Mouse (Mus musculus): Measurements from ENCODE around the gene Lpcat3.
"Not testable (repeated sequence)": the region's sequence is repeated elsewhere in the genome, so short reads cannot be mapped to it uniquely, and the experiment has no call there.

Lpcat3 gene

DNA sequence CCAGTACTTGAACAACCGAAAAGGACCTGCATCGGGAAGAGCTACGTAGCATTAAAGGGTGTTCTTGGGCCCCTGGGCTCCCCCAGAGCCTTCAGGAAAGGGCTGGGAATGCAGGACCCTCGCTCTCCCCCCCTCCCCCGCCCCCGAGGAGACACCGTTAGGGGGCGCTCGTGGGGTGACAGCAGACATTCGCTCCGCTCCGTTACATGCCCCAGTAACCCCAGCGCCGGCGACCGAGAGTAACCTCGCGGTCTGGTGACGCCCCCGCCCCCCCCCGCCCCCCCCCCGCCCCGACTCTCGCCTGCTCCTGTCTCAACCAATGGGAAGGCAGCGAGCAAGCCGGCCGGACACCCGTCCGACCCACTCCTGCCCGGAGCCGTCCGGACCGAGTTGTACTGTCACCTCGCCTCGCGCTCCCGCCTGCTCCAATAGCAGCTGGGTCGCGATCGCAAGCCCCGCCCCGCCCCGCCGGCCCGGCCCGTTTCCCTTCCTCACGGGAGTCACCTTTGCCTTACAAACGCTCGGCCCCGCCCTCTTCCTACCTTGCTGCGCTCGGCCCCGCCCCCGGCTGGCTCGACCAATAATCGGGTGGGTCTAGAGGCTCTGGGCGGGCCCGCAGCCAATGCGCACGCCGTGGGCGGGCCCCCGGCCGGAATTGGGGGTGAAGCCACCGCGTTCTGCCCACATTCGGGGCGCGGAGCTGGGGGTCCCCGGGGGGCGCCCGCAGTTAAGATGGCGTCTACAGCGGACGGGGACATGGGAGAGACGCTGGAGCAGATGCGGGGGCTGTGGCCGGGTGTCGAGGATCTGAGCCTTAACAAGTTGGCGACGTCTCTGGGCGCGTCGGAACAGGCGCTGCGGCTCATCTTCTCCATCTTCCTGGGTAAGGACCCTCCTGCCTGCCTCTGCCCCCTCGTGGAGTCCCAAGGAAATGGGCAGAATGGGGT, at the start of gene Lpcat3:
Gene Lpcat3 (plus strand): TSS at position 551 of the 947 bp plus-strand sequence.
- Histone ChIP-seq H3K4me1 (replicated peaks; ENCODE audit: low read depth, low read length) (peaks cover 48% of the 10 kb centered on the region), H3K36me3 (ENCODE audit: insufficient read depth, low read length) (peaks cover 22% of the 10 kb centered on the region), H3K27me3 (ENCODE audit: insufficient read depth, low read length) (no peaks in the 10 kb centered on the region), H3K4me3 (replicated peaks; ENCODE audit: low read length) (peak within 1 kb of the TSS; percentile 92), H3K9me3 (ENCODE audit: low read length) (no peaks in the 10 kb centered on the region)
- peak; percentile 53 for TF ChIP-seq CTCF (conservative IDR thresholded peaks at IDR 0.05; ENCODE audit: low read length)
- TF ChIP-seq NANOG (IDR thresholded peaks at IDR 0.05; ENCODE audit: borderline replicate concordance, low read length), result no peak

DNA sequence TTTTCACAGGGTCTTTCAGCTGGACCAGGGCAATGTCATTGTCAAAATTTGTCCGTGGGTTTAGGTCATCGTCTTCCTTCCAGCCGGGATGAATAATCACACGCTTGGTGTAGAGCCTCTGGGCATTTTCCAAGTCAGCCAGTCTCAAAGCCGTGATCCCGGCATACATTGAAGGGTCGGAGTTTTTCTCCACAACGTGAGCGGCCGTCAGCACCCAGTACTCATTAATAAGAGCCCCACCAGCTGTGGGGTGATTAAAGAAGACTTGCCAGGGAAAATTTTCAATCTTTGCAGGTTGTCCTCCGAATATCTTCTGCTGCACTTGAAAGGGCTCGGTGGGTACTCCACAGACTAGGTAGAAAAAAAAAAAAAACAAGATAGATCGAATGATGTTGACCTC, 37.2 kb upstream of the Lpcat3 start:
- H3K27me3 ChIP-seq (ENCODE audit: insufficient read depth, low read length), result no peaks in the 10 kb centered on the region
- no peak for TF ChIP-seq CTCF (conservative IDR thresholded peaks at IDR 0.05; ENCODE audit: low read length)

DNA sequence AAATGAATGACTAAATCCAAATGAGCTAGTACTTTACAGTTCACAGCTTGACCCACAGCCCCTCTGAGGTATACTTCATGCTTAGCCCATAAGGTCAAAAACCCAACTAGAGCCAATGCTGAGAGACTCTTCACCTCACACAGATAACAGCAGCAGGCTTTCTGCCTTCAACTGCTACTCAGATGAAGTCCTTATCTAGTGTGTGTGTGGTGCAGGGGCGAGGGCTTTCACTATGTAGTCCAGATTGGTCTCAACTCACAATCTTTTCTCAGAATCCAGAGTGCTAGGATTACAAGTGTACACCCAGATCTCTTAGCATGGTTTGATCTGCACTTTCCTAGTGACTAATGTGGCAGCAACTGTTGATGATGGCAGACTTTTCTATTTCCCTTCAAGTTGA, 36.6 kb upstream of the Lpcat3 start:
- H3K9me3 ChIP-seq (ENCODE audit: low read length), result peaks cover 61% of the 10 kb centered on the region
- not testable (repeated sequence) for H3K4me3 ChIP-seq (replicated peaks; ENCODE audit: low read length); H3K36me3 ChIP-seq (ENCODE audit: insufficient read depth, low read length); H3K27me3 ChIP-seq (ENCODE audit: insufficient read depth, low read length); H3K4me1 ChIP-seq (replicated peaks; ENCODE audit: low read depth, low read length)

More for the DNA sequence above, 37.2 kb upstream of the Lpcat3 start:
- H3K4me3 ChIP-seq (replicated peaks; ENCODE audit: low read length), result no peak overlapping the region
- peaks cover 67% of the 10 kb centered on the region for H3K9me3 ChIP-seq (ENCODE audit: low read length)
- H3K4me1 ChIP-seq (replicated peaks; ENCODE audit: low read depth, low read length), result no peaks in the 10 kb centered on the region
- no peaks in the 10 kb centered on the region for H3K36me3 ChIP-seq (ENCODE audit: insufficient read depth, low read length)

DNA sequence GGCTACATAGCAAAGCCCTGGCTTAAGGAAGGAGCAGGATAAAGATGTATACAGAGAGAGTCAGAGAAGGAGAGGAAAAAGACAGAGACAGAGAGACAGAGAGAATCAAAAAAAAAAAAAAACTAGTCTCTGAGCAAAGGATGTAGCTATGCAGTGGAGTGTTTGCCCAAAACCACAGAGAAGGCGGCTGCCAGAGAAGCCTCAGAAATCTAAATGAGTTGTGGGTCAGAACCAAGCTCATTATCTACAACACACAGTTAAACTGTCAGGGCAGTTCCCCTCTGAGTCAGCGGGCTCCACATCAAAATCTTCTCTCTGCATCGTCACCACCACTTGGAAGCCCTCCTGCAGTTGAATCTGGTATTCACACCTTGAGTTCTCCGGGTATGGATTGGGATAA, 32.1 kb upstream of the Lpcat3 start:
- TF ChIP-seq CTCF (conservative IDR thresholded peaks at IDR 0.05; ENCODE audit: low read length) (no peak), NANOG (IDR thresholded peaks at IDR 0.05; ENCODE audit: borderline replicate concordance, low read length) (no peak), POU5F1 (IDR thresholded peaks at IDR 0.05; ENCODE audit: borderline replicate concordance, low read length) (no peak)
- Histone ChIP-seq H3K36me3 (ENCODE audit: insufficient read depth, low read length) (no peaks in the 10 kb centered on the region), H3K9me3 (ENCODE audit: low read length) (peaks cover 17% of the 10 kb centered on the region), H3K4me3 (replicated peaks; ENCODE audit: low read length) (no peak overlapping the region), H3K27me3 (ENCODE audit: insufficient read depth, low read length) (no peaks in the 10 kb centered on the region), H3K4me1 (replicated peaks; ENCODE audit: low read depth, low read length) (no peaks in the 10 kb centered on the region)

DNA sequence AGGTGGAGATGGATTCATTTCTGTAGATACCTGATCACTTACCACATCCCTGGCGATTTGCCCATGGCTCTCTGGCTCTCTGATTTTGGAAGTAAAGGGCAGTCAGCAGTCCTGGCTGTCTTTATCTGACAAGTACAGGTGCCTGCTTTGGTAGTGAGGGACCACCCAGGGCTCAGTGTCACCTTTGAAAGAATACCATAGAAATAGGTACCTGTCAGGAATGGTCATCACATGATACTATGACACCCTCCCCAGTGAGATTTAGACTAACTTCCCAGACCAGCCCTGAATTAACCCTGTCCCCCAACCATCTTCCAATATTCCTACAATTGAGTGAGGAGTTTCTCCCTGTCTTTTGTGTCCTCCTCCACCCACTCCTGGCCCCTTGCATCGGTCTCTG, 26.8 kb upstream of the Lpcat3 start, which contains the start of gene C1s2:
Gene C1s2 (minus strand): TSS at position 101 of the 400 bp plus-strand sequence.
- H3K4me1 ChIP-seq (replicated peaks; ENCODE audit: low read depth, low read length); H3K36me3 ChIP-seq (ENCODE audit: insufficient read depth, low read length); H3K9me3 ChIP-seq (ENCODE audit: low read length); H3K27me3 ChIP-seq (ENCODE audit: insufficient read depth, low read length); H3K4me3 ChIP-seq (replicated peaks; ENCODE audit: low read length): not testable (repeated sequence)

DNA sequence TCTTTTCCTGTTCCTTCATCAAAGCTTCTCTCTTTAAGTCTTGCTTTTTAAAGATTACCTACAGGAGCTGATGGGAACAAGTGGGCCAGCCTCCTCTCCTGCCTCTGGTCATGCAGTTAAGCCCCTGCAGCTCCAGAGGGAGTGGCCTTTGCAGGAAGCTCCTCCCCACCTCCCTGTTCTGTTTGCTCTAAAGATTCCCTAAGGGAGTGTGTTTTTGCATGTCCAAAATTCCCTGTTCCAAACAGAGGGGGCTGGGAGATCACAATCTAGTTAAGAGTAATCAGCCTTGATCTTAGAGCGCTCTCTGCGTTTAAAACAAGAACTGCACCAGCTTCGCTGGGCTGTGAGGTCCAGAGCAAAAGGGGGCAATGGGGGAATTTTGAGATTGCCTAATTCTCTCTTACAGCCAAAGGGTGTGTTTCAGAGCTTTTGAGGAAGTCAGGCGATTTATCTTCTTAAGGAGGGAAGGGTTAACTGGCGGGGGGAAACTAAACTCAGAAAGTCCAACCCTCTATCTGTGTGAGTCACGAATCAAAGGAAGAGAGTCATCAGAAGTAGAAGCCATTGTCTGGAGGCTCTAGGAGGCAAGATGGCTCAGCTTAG, 25.9 kb upstream of the Lpcat3 start:
- H3K4me1 ChIP-seq (replicated peaks; ENCODE audit: low read depth, low read length); H3K27me3 ChIP-seq (ENCODE audit: insufficient read depth, low read length); H3K36me3 ChIP-seq (ENCODE audit: insufficient read depth, low read length); H3K9me3 ChIP-seq (ENCODE audit: low read length); H3K4me3 ChIP-seq (replicated peaks; ENCODE audit: low read length): not testable (repeated sequence)
- TF ChIP-seq CTCF (conservative IDR thresholded peaks at IDR 0.05; ENCODE audit: low read length), result peak; percentile 37

DNA sequence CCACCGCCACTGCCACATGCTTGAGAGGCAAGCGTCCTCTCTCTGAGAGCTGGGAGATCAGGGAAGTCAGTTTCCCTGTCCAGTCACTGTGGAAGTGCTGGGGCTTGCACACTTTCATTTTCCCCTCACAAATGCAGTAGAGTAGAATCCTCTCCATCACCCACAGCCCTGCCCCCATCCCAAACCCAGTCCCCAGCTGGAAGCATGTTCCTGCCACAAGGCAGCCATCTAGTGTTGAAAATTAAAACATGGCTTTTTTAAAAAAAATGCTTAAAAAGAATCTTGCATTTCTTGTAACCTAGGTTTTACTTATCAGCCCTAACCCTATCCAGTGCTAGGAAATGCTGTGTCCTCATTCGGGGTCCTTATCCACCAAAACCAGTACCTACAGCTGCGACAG, 22.8 kb upstream of the Lpcat3 start:
- peaks cover 8% of the 10 kb centered on the region for H3K4me1 ChIP-seq (replicated peaks; ENCODE audit: low read depth, low read length)
- no peaks in the 10 kb centered on the region for H3K27me3 ChIP-seq (ENCODE audit: insufficient read depth, low read length)
- no peaks in the 10 kb centered on the region for H3K9me3 ChIP-seq (ENCODE audit: low read length)
- H3K4me3 ChIP-seq (replicated peaks; ENCODE audit: low read length), result no peak overlapping the region
- no peaks in the 10 kb centered on the region for H3K36me3 ChIP-seq (ENCODE audit: insufficient read depth, low read length)
- no peak for TF ChIP-seq CTCF (conservative IDR thresholded peaks at IDR 0.05; ENCODE audit: low read length)
- TF ChIP-seq NANOG (IDR thresholded peaks at IDR 0.05; ENCODE audit: borderline replicate concordance, low read length), result no peak
- no peak for TF ChIP-seq POU5F1 (IDR thresholded peaks at IDR 0.05; ENCODE audit: borderline replicate concordance, low read length)

DNA sequence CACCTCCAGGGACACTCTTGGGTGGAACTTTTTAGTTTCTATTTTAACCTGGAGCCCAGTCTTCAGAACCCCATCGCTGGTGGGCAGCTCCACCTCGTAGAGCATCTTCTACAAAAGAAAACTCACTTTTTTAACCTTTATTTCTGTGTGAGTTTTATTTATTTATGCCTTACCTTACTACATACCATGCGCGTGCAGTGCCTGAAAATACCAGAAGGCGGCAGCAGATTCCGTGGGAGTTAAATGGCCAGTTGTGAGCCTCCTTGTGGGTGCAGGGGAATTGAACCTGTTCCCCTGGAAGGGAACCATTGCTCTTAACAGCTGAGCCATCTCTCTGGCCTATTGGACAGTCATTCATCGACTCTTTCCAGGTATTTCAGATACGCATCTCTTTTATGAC, 21.8 kb upstream of the Lpcat3 start:
- no peaks in the 10 kb centered on the region for H3K27me3 ChIP-seq (ENCODE audit: insufficient read depth, low read length)
- peaks cover 8% of the 10 kb centered on the region for H3K4me1 ChIP-seq (replicated peaks; ENCODE audit: low read depth, low read length)
- no peaks in the 10 kb centered on the region for H3K36me3 ChIP-seq (ENCODE audit: insufficient read depth, low read length)
- H3K4me3 ChIP-seq (replicated peaks; ENCODE audit: low read length), result no peak overlapping the region
- no peaks in the 10 kb centered on the region for H3K9me3 ChIP-seq (ENCODE audit: low read length)
- TF ChIP-seq POU5F1 (IDR thresholded peaks at IDR 0.05; ENCODE audit: borderline replicate concordance, low read length) (no peak), CTCF (conservative IDR thresholded peaks at IDR 0.05; ENCODE audit: low read length) (peak; percentile 99)

DNA sequence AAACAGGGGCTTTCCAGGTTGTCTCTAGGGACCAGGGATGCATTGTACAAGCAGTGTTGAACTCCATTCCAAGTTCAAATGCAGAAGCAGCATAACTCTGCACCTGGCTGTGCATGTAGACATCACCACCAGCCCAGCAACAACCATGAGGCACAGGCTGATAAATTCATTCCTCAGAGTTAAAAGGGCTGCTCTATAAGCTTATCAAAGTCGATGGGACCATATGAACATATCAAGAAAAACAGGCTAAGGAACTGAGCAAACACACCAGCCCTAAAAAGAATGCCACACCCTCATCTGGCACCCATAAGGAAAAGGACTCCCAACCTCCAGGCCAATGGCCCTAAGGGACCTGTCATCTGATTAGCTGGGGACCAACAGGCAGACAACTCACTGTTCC, 16.4 kb upstream of the Lpcat3 start:
- no peaks in the 10 kb centered on the region for H3K4me1 ChIP-seq (replicated peaks; ENCODE audit: low read depth, low read length)
- no peaks in the 10 kb centered on the region for H3K27me3 ChIP-seq (ENCODE audit: insufficient read depth, low read length)
- H3K36me3 ChIP-seq (ENCODE audit: insufficient read depth, low read length), result no peaks in the 10 kb centered on the region
- TF ChIP-seq CTCF (conservative IDR thresholded peaks at IDR 0.05; ENCODE audit: low read length) (no peak), POU5F1 (IDR thresholded peaks at IDR 0.05; ENCODE audit: borderline replicate concordance, low read length) (no peak), NANOG (IDR thresholded peaks at IDR 0.05; ENCODE audit: borderline replicate concordance, low read length) (no peak)
- H3K9me3 ChIP-seq (ENCODE audit: low read length), result no peaks in the 10 kb centered on the region
- no peak overlapping the region for H3K4me3 ChIP-seq (replicated peaks; ENCODE audit: low read length)

Measured in E14TG2a.4 (cell line).